Mouse (Mus musculus) liver, embryonic 15.5 days (tissue): ENCODE data around the gene Gm9044. TPM values are rescaled to one million over a fixed set of nuclear protein-coding genes. Genes with fewer than 3 reads are reported as not detected.
"Not testable (repeated sequence)": the region's sequence is repeated elsewhere in the genome, so short reads cannot be mapped to it uniquely, and the experiment has no call there.

Experiments used
- ATAC-seq: fragments of 200-750 bp; cut with Nextera tagmentation; 2 replicates; pipeline ENCODE4 v1.8.0; 2017; ENCODE audit warnings: moderate number of reproducible peaks, mild to moderate bottlenecking, moderate library complexity; ENCODE audit not compliant: insufficient read depth
- H3K27ac ChIP-seq: fragments of 300-500 bp; sonication (generic); replicated peaks from 2 replicates; pipeline ENCODE4 v1.5.1; 2015; ENCODE audit warnings: mild to moderate bottlenecking, inconsistent platforms
- H3K27me3 ChIP-seq: fragments of 300-500 bp; sonication (generic); 2 replicates; pipeline ENCODE4 v1.6.1; 2015; ENCODE audit warnings: mild to moderate bottlenecking, inconsistent platforms
- H3K36me3 ChIP-seq: fragments of 300-500 bp; sonication (generic); replicated peaks from 2 replicates; pipeline ENCODE4 v1.6.1; 2015; ENCODE audit warnings: moderate library complexity, mild to moderate bottlenecking, inconsistent platforms
- H3K4me1 ChIP-seq: fragments of 300-500 bp; sonication (generic); replicated peaks from 2 replicates; pipeline ENCODE4 v1.6.1; 2015; ENCODE audit warnings: inconsistent platforms
- H3K4me2 ChIP-seq: fragments of 300-500 bp; sonication (generic); 2 replicates; pipeline ENCODE4 v1.6.1; 2015; ENCODE audit warnings: moderate library complexity, mild to moderate bottlenecking, inconsistent platforms
- H3K4me3 ChIP-seq: fragments of 300-500 bp; sonication (generic); replicated peaks from 2 replicates; pipeline ENCODE4 v1.5.1; 2015; ENCODE audit warnings: mild to moderate bottlenecking, inconsistent platforms
- H3K9ac ChIP-seq: fragments of 300-500 bp; sonication (generic); 2 replicates; pipeline ENCODE4 v1.6.1; 2015; ENCODE audit warnings: moderate library complexity, mild to moderate bottlenecking, inconsistent platforms
- H3K9me3 ChIP-seq: fragments of 300-500 bp; sonication (generic); replicated peaks from 2 replicates; pipeline ENCODE4 v1.6.1; 2016; ENCODE audit warnings: inconsistent platforms
- WGBS: fragments of 180-500 bp; shearing (Covaris S2); methylation state at CpG from one replicate; pipeline ENCODE4 v1.1.7; 2015; ENCODE audit warnings: mixed read lengths; ENCODE audit not compliant: insufficient replicate concordance; 5-methylcytosine and 5-hydroxymethylcytosine counted together
- polyA plus RNA-seq: library from polyadenylated mRNA; unstranded; fragments of >200 nt; fragmentation: Nextera tagmentation; extraction: Ambion mirVana; gene quantifications from 2 replicates; pipeline ENCODE4 v1.2.1, GENCODE M21; 2015

The Gm9044 gene
- polyA plus RNA-seq, 1 experiment from 2014 or later: not detected

DNA sequence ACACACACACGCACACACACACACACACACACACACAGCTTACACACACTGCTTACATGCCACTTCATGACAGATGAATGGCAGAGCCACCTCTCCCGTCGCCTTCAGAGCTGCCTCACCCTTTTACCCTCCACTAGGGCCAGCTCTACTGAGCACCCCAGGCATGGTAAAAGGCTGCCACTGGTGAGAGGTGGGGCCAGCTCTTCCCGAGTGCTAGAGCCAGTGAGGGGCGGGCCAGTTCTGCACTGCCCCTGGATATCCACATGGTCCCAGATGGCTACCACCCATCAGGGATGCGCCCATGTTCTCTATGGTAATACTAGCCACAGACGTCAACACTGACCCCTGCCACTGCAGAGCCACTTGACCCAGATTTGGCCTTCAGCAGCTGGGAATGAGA is 49.6 kb downstream of the Gm9044 start:
- not testable (repeated sequence) for ATAC-seq, H3K4me2 ChIP-seq, H3K4me1 ChIP-seq, H3K9me3 ChIP-seq, H3K27ac ChIP-seq, H3K36me3 ChIP-seq, H3K9ac ChIP-seq, H3K27me3 ChIP-seq, H3K4me3 ChIP-seq
- WGBS: 69% methylated on average over 7 of the region's 7 CpGs

Other genes with a start within 250 kb of the Gm9044 start
- 8.3 and 8.4 TPM in 2 replicates for gene Mdm1, start 190.6 kb downstream of the Gm9044 start, polyA plus RNA-seq
- gene Il22, start 127.5 kb downstream of the Gm9044 start, polyA plus RNA-seq: not detected in 2 replicates
- gene Gm32717, start 91.6 kb downstream of the Gm9044 start, polyA plus RNA-seq: not detected in 2 replicates
- gene Gm32802, start 73.7 kb downstream of the Gm9044 start, polyA plus RNA-seq: not detected in 2 replicates
- gene Iltifb, start 37.4 kb downstream of the Gm9044 start, polyA plus RNA-seq: not detected in 2 replicates
- not detected in 2 replicates for gene Gm9040, start 5.4 kb downstream of the Gm9044 start, polyA plus RNA-seq
- gene Gm9045, start 5.4 kb upstream of the Gm9044 start, polyA plus RNA-seq: not detected in 2 replicates
- gene Gm9046, start 10.8 kb upstream of the Gm9044 start, polyA plus RNA-seq: not detected in 2 replicates
- gene Gm9048, start 16.3 kb upstream of the Gm9044 start, polyA plus RNA-seq: not detected in 2 replicates
- gene Gm9049, start 21.7 kb upstream of the Gm9044 start, polyA plus RNA-seq: not detected in 2 replicates
- not detected in 2 replicates for gene Ifng, start 108.6 kb upstream of the Gm9044 start, polyA plus RNA-seq